Mouse (Mus musculus) heart, adult 2 months (tissue): ENCODE measurements around the gene Olfr1145. TPM values are rescaled to one million over a fixed set of nuclear protein-coding genes. Genes with fewer than 3 reads are reported as not detected.

ENCODE experiments used
- DNase-seq, 2 experiments: peaks; one replicate each; pipeline ENCODE4 v3.0.0; 2021
- H3K27ac ChIP-seq: fragments of 200-600 bp; 2 replicates; pipeline ENCODE4 v1.8.1; 2022
- H3K27me3 ChIP-seq: fragments of 200-500 bp; 2 replicates; pipeline ENCODE4 v1.6.1; 2012; ENCODE audit warnings: mild to moderate bottlenecking, low read length, inconsistent platforms, mixed read lengths; ENCODE audit not compliant: control insufficient read depth, insufficient read depth
- H3K36me3 ChIP-seq: fragments of 200-500 bp; 2 replicates; pipeline ENCODE4 v1.6.1; 2012; ENCODE audit warnings: low read length, inconsistent platforms; ENCODE audit not compliant: control insufficient read depth, insufficient read depth
- H3K4me1 ChIP-seq: fragments of 200-500 bp; 2 replicates; pipeline ENCODE4 v1.6.1; 2011; ENCODE audit warnings: low read length; ENCODE audit not compliant: control insufficient read depth, insufficient read depth
- H3K4me3 ChIP-seq: fragments of 200-600 bp; 2 replicates; pipeline ENCODE4 v1.8.1; 2022
- H3K79me2 ChIP-seq: fragments of 200-500 bp; replicated peaks from 2 replicates; pipeline ENCODE4 v1.6.1; 2012; ENCODE audit warnings: mild to moderate bottlenecking, inconsistent platforms, low read length, moderate library complexity, mixed read lengths; ENCODE audit not compliant: control insufficient read depth, insufficient read depth
- H3K9ac ChIP-seq: fragments of 200-500 bp; 2 replicates; pipeline ENCODE4 v1.6.1; 2012; ENCODE audit warnings: low read depth, mild to moderate bottlenecking, control low read depth, inconsistent platforms, low read length, mixed read lengths
- CTCF ChIP-seq: fragments of 200-600 bp; IDR thresholded peaks from 2 replicates; pipeline ENCODE4 v1.8.1; 2022; ENCODE audit warnings: antibody characterized with exemption, mild to moderate bottlenecking, moderate library complexity
- EP300 ChIP-seq: fragments of 200-500 bp; IDR thresholded peaks from 2 replicates; pipeline ENCODE4 v1.6.1; 2011; ENCODE audit warnings: low read depth, low read length, control low read depth; ENCODE audit not compliant: insufficient read depth
- POLR2A ChIP-seq: fragments of 200-500 bp; IDR thresholded peaks from 2 replicates; pipeline ENCODE4 v1.6.1; 2011; ENCODE audit warnings: mild to moderate bottlenecking, low read depth, low read length, control low read depth; ENCODE audit not compliant: insufficient read depth
- WGBS: fragments of 180-500 bp; shearing (Covaris S2); methylation state at CpG from one replicate; pipeline ENCODE4 v1.1.7; 2018; 5-methylcytosine and 5-hydroxymethylcytosine counted together
- intact Hi-C: fragments of 180-260 bp; cut with DNase I; formaldehyde crosslinking; loops from one replicate; pipeline ENCODE4 v1.15.1; 2025
- polyA plus RNA-seq: library from polyadenylated mRNA; depleted of rRNA; stranded (reverse); fragments of >200 nt; gene quantifications from 2 replicates; pipeline ENCODE4 v1.2.3, GENCODE M21; 2012; rRNA removed
- total RNA-seq, 2 experiments: library from RNA; stranded (reverse); gene quantifications; 2 replicates each; pipeline ENCODE4 v1.2.3; 2021

Olfr1145 gene
- total and polyA plus RNA-seq, 3 experiments: not detected

DNA sequence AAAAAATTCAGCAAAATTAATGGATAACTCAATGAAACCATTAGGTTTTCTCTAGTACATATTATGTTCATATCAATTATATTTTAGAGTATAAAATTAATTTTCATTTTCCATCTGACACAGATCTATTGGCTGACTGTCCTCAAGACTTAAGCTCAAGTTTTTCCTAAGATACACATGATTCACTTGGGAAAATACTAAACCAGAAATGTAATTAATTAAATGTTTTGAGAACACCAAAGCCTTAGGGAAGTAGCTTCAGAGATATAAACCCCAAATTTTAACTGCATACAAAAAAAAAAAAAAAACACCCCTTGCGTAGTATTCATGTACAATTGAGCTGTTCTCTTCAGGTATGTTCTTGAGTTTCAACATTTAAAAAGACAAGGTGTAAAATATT, 45.9 kb downstream of the Olfr1145 start, which contains the start of gene Olfr1151:
TSS of gene Olfr1151 (plus strand) at position 301 of the 400 bp plus-strand sequence.
- Histone ChIP-seq H3K36me3 (no peaks in the 10 kb centered on the region), H3K4me1 (no peaks in the 10 kb centered on the region), H3K79me2 (no peaks in the 10 kb centered on the region), H3K27me3 (no peaks in the 10 kb centered on the region), H3K4me3 (no peak within 1 kb of the TSS), H3K27ac (no peak within 1 kb of the TSS), H3K9ac (no peak within 1 kb of the TSS)
- intact Hi-C loops: no loop called here
- no peak for DNase-seq
- TF ChIP-seq POLR2A (no peak), EP300 (no peak), CTCF (no peak)
- 67% methylated on average over 1 of the region's 1 CpGs for WGBS

Other genes with a start within 250 kb of the Olfr1145 start
- gene Olfr1129, start 235.9 kb upstream of the Olfr1145 start, total RNA-seq: not detected
- gene Olfr1129, start 235.9 kb upstream of the Olfr1145 start, polyA plus RNA-seq: not detected in 2 replicates
- not detected for gene Olfr1130, start 203.6 kb upstream of the Olfr1145 start, total RNA-seq
- gene Olfr1130, start 203.6 kb upstream of the Olfr1145 start, polyA plus RNA-seq: not detected in 2 replicates
- not detected for gene Olfr1131, start 182.7 kb upstream of the Olfr1145 start, total RNA-seq
- not detected in 2 replicates for gene Olfr1131, start 182.7 kb upstream of the Olfr1145 start, polyA plus RNA-seq
- gene Olfr1132, start 172.3 kb upstream of the Olfr1145 start, total RNA-seq: not detected
- gene Olfr1132, start 172.3 kb upstream of the Olfr1145 start, polyA plus RNA-seq: not detected in 2 replicates
- not detected for gene Olfr1133, start 162.4 kb upstream of the Olfr1145 start, total RNA-seq
- gene Olfr1133, start 162.4 kb upstream of the Olfr1145 start, polyA plus RNA-seq: not detected in 2 replicates
- not detected for gene Olfr1134, start 151.4 kb upstream of the Olfr1145 start, total RNA-seq
- not detected in 2 replicates for gene Olfr1134, start 151.4 kb upstream of the Olfr1145 start, polyA plus RNA-seq
- gene Olfr1135, start 136.2 kb upstream of the Olfr1145 start, total RNA-seq: not detected
- gene Olfr1135, start 136.2 kb upstream of the Olfr1145 start, polyA plus RNA-seq: not detected in 2 replicates
- not detected for gene Olfr1136, start 115.9 kb upstream of the Olfr1145 start, total RNA-seq
- gene Olfr1136, start 115.9 kb upstream of the Olfr1145 start, polyA plus RNA-seq: not detected in 2 replicates
- gene Olfr1137, start 96.6 kb upstream of the Olfr1145 start, total RNA-seq: not detected
- gene Olfr1137, start 96.6 kb upstream of the Olfr1145 start, polyA plus RNA-seq: not detected in 2 replicates
- not detected for gene Olfr1138, start 69.8 kb upstream of the Olfr1145 start, total RNA-seq
- gene Olfr1138, start 69.8 kb upstream of the Olfr1145 start, polyA plus RNA-seq: not detected in 2 replicates
- gene Olfr1140, start 66.1 kb upstream of the Olfr1145 start, total RNA-seq: not detected
- gene Olfr1140, start 66.1 kb upstream of the Olfr1145 start, polyA plus RNA-seq: not detected in 2 replicates
- gene Olfr1141, start 55.8 kb upstream of the Olfr1145 start, total RNA-seq: not detected
- gene Olfr1141, start 55.8 kb upstream of the Olfr1145 start, polyA plus RNA-seq: not detected in 2 replicates
- gene Olfr152, start 30.3 kb upstream of the Olfr1145 start, total RNA-seq: not detected
- not detected in 2 replicates for gene Olfr152, start 30.3 kb upstream of the Olfr1145 start, polyA plus RNA-seq
- not detected for gene Olfr1143, start 9.2 kb upstream of the Olfr1145 start, total RNA-seq
- gene Olfr1143, start 9.2 kb upstream of the Olfr1145 start, polyA plus RNA-seq: not detected in 2 replicates
- not detected for gene Olfr1148, start 20.7 kb downstream of the Olfr1145 start, total RNA-seq
- not detected in 2 replicates for gene Olfr1148, start 20.7 kb downstream of the Olfr1145 start, polyA plus RNA-seq
- gene Olfr1150-ps1, start 34.2 kb downstream of the Olfr1145 start, total RNA-seq: not detected
- not detected in 2 replicates for gene Olfr1150-ps1, start 34.2 kb downstream of the Olfr1145 start, polyA plus RNA-seq
- not detected for gene Olfr1151, start 46.0 kb downstream of the Olfr1145 start, total RNA-seq
- gene Olfr1151, start 46.0 kb downstream of the Olfr1145 start, polyA plus RNA-seq: not detected in 2 replicates
- not detected for gene Olfr1152, start 56.7 kb downstream of the Olfr1145 start, total RNA-seq
- gene Olfr1152, start 56.7 kb downstream of the Olfr1145 start, polyA plus RNA-seq: not detected in 2 replicates
- gene Olfr1153, start 85.1 kb downstream of the Olfr1145 start, total RNA-seq: not detected
- not detected in 2 replicates for gene Olfr1153, start 85.1 kb downstream of the Olfr1145 start, polyA plus RNA-seq
- not detected for gene Olfr1154, start 95.3 kb downstream of the Olfr1145 start, total RNA-seq
- not detected in 2 replicates for gene Olfr1154, start 95.3 kb downstream of the Olfr1145 start, polyA plus RNA-seq
- not detected for gene Olfr1155, start 135.3 kb downstream of the Olfr1145 start, total RNA-seq
- not detected in 2 replicates for gene Olfr1155, start 135.3 kb downstream of the Olfr1145 start, polyA plus RNA-seq
- not detected for gene Olfr1156, start 143.3 kb downstream of the Olfr1145 start, total RNA-seq
- gene Olfr1156, start 143.3 kb downstream of the Olfr1145 start, polyA plus RNA-seq: not detected in 2 replicates
- not detected for gene Olfr1157, start 158.5 kb downstream of the Olfr1145 start, total RNA-seq
- gene Olfr1157, start 158.5 kb downstream of the Olfr1145 start, polyA plus RNA-seq: not detected in 2 replicates
- not detected for gene Olfr74, start 164.8 kb downstream of the Olfr1145 start, total RNA-seq
- not detected in 2 replicates for gene Olfr74, start 164.8 kb downstream of the Olfr1145 start, polyA plus RNA-seq
- gene Olfr1158, start 180.3 kb downstream of the Olfr1145 start, total RNA-seq: not detected
- gene Olfr1158, start 180.3 kb downstream of the Olfr1145 start, polyA plus RNA-seq: not detected in 2 replicates
- gene Olfr1160, start 198.4 kb downstream of the Olfr1145 start, total RNA-seq: not detected
- not detected in 2 replicates for gene Olfr1160, start 198.4 kb downstream of the Olfr1145 start, polyA plus RNA-seq
- gene Olfr1161, start 213.0 kb downstream of the Olfr1145 start, total RNA-seq: not detected
- gene Olfr1161, start 213.0 kb downstream of the Olfr1145 start, polyA plus RNA-seq: not detected in 2 replicates
- not detected for gene Olfr73, start 227.9 kb downstream of the Olfr1145 start, total RNA-seq
- gene Olfr73, start 227.9 kb downstream of the Olfr1145 start, polyA plus RNA-seq: not detected in 2 replicates
- gene Olfr1162, start 241.3 kb downstream of the Olfr1145 start, total RNA-seq: not detected
- not detected in 2 replicates for gene Olfr1162, start 241.3 kb downstream of the Olfr1145 start, polyA plus RNA-seq